Comparison of ENCODE assay signal across 8 mouse cellular contexts in genomic region chrX:134756434-134757292, GRCm38 (mm10). TPM values are rescaled to one million over a fixed set of nuclear protein-coding genes. Genes with fewer than 3 reads are reported as not detected.
DNase-seq lines count a peak whose midpoint lies in the region; ATAC-seq and TF ChIP-seq lines count a peak whose summit lies in the region.

Gene Armcx3 (plus strand): TSS chrX:134756595.

- DNase-seq in CD4-positive helper T cell, adult 2 months (ENCODE audit: low read depth, low spot score), result peak; percentile 74
- DNase-seq in liver, adult 2 months (ENCODE audit: extremely low read depth, low read depth, low spot score), result peak; percentile 58

- H3K27ac ChIP-seq in bone marrow macrophage, adult 2 months (ENCODE audit: insufficient read depth, low read depth, low read length), result peak within 1 kb of the TSS; percentile 12; the same call in 1 of the 2 replicates
- peak within 1 kb of the TSS; percentile 57 for H3K27ac ChIP-seq in embryonic fibroblast, embryonic 13.5 days (ENCODE audit: insufficient read depth, low read length)
- H3K27ac ChIP-seq in heart, embryonic 11.5 days (ENCODE audit: low read depth, low read length), result peak within 1 kb of the TSS; percentile 86
- peak within 1 kb of the TSS; percentile 84 for H3K27ac ChIP-seq in kidney, embryonic 15.5 days
- H3K27ac ChIP-seq in liver, adult 2 months (replicated peaks; ENCODE audit: insufficient read depth, low read depth, low read length), result peak within 1 kb of the TSS; percentile 70
- H3K27ac ChIP-seq in stomach, embryonic 16.5 days (ENCODE audit: low read length), result peak within 1 kb of the TSS; percentile 72

- no peaks in the 10 kb centered on the region for H3K36me3 ChIP-seq in heart, embryonic 11.5 days (ENCODE audit: control insufficient read depth, insufficient read depth, low read length)
- no peaks in the 10 kb centered on the region for H3K36me3 ChIP-seq in kidney, embryonic 15.5 days
- no peaks in the 10 kb centered on the region for H3K36me3 ChIP-seq in liver, adult 2 months (ENCODE audit: control insufficient read depth, insufficient read depth, low read length)
- H3K36me3 ChIP-seq in stomach, embryonic 16.5 days (ENCODE audit: control insufficient read depth, insufficient read depth, low read length), result no peaks in the 10 kb centered on the region

- no peak for TF ChIP-seq POLR2A in bone marrow macrophage, adult 2 months (IDR thresholded peaks at IDR 0.05; ENCODE audit: borderline replicate concordance, low read depth, low read length)
- peak; percentile 68 for TF ChIP-seq POLR2A in embryonic fibroblast, embryonic 13.5 days (IDR thresholded peaks at IDR 0.05; ENCODE audit: low read depth, low read length)
- TF ChIP-seq POLR2A in liver, adult 2 months (IDR thresholded peaks at IDR 0.05; ENCODE audit: extremely low read depth, insufficient read depth, low read length), result no peak

- H3K27me3 ChIP-seq in heart, embryonic 11.5 days (ENCODE audit: control insufficient read depth, insufficient read depth, low read length), result no peaks in the 10 kb centered on the region
- peaks cover 36% of the 10 kb centered on the region for H3K27me3 ChIP-seq in kidney, embryonic 15.5 days
- no peaks in the 10 kb centered on the region for H3K27me3 ChIP-seq in liver, adult 2 months (ENCODE audit: control insufficient read depth, insufficient read depth, low read length)
- H3K27me3 ChIP-seq in stomach, embryonic 16.5 days (ENCODE audit: control insufficient read depth, insufficient read depth, low read length), result no peaks in the 10 kb centered on the region; the same call in 1 of the 2 replicates

- 0 out of 2 replicates have a peak, but pooled peaks cover 3% of the 10 kb centered on the region for H3K4me1 ChIP-seq in bone marrow macrophage, adult 2 months (ENCODE audit: control insufficient read depth, insufficient read depth, low read length)
- H3K4me1 ChIP-seq in embryonic fibroblast, embryonic 13.5 days (ENCODE audit: control insufficient read depth, insufficient read depth, low read length), result 0 out of 2 replicates have a peak, but pooled peaks cover 3% of the 10 kb centered on the region
- peaks cover 6% of the 10 kb centered on the region; the same call in 1 of the 2 replicates for H3K4me1 ChIP-seq in heart, embryonic 11.5 days (ENCODE audit: control insufficient read depth, insufficient read depth, low read length)
- H3K4me1 ChIP-seq in kidney, embryonic 15.5 days, result peaks cover 6% of the 10 kb centered on the region
- H3K4me1 ChIP-seq in liver, adult 2 months (ENCODE audit: control insufficient read depth, insufficient read depth, low read length), result no peaks in the 10 kb centered on the region
- H3K4me1 ChIP-seq in stomach, embryonic 16.5 days (ENCODE audit: control insufficient read depth, insufficient read depth, low read length), result no peaks in the 10 kb centered on the region

- peak within 1 kb of the TSS; percentile 81 for H3K9ac ChIP-seq in heart, embryonic 11.5 days (ENCODE audit: low read depth, low read length)
- H3K9ac ChIP-seq in kidney, embryonic 15.5 days, result peak within 1 kb of the TSS; percentile 50
- peak within 1 kb of the TSS; percentile 92 for H3K9ac ChIP-seq in liver, adult 2 months (ENCODE audit: low read depth, low read length)
- H3K9ac ChIP-seq in stomach, embryonic 16.5 days (ENCODE audit: low read length), result peak within 1 kb of the TSS; percentile 72

- 18% methylated on average over 46 of the region's 46 CpGs for WGBS in heart, embryonic 11.5 days (ENCODE audit: insufficient replicate concordance)
- 27% methylated on average over 46 of the region's 46 CpGs for WGBS in kidney, embryonic 15.5 days
- under 1% methylated on average over 45 of the region's 46 CpGs for WGBS in liver, adult 2 months
- 18% methylated on average over 46 of the region's 46 CpGs for WGBS in stomach, embryonic 16.5 days

- peak within 1 kb of the TSS; percentile 61 for H3K4me2 ChIP-seq in heart, embryonic 11.5 days
- peak within 1 kb of the TSS; percentile 55 for H3K4me2 ChIP-seq in kidney, embryonic 15.5 days
- H3K4me2 ChIP-seq in stomach, embryonic 16.5 days (ENCODE audit: low read depth, low read length), result peak within 1 kb of the TSS; percentile 51

- TF ChIP-seq CTCF in bone marrow macrophage, adult 2 months (IDR thresholded peaks at IDR 0.05; ENCODE audit: low read depth, low read length), result no peak
- no peak for TF ChIP-seq CTCF in embryonic fibroblast, embryonic 13.5 days (IDR thresholded peaks at IDR 0.05; ENCODE audit: borderline replicate concordance, insufficient read depth, low read length)
- TF ChIP-seq CTCF in liver, adult 2 months (IDR thresholded peaks at IDR 0.05; ENCODE audit: low read depth, low read length), result no peak

- no peaks in the 10 kb centered on the region for H3K9me3 ChIP-seq in heart, embryonic 11.5 days (replicated peaks; ENCODE audit: control insufficient read depth, low read length)
- no peaks in the 10 kb centered on the region for H3K9me3 ChIP-seq in kidney, embryonic 15.5 days (replicated peaks)
- H3K9me3 ChIP-seq in stomach, embryonic 16.5 days (replicated peaks; ENCODE audit: control insufficient read depth, low read length), result no peaks in the 10 kb centered on the region

- peak within 1 kb of the TSS; percentile 90 for H3K4me3 ChIP-seq in bone marrow macrophage, adult 2 months (ENCODE audit: insufficient read depth, low read length)
- H3K4me3 ChIP-seq in embryonic fibroblast, embryonic 13.5 days (ENCODE audit: insufficient read depth, low read length), result peak within 1 kb of the TSS; percentile 93
- peak within 1 kb of the TSS; percentile 63 for H3K4me3 ChIP-seq in heart, embryonic 11.5 days (ENCODE audit: low read depth, low read length)
- H3K4me3 ChIP-seq in kidney, embryonic 15.5 days (replicated peaks), result peak within 1 kb of the TSS; percentile 62
- peak within 1 kb of the TSS; percentile 93 for H3K4me3 ChIP-seq in liver, adult 2 months (ENCODE audit: insufficient read depth, low read depth, low read length)
- H3K4me3 ChIP-seq in stomach, embryonic 16.5 days (replicated peaks; ENCODE audit: low read length), result peak within 1 kb of the TSS; percentile 57

- ATAC-seq in heart, embryonic 11.5 days (replicated peaks; ENCODE audit: insufficient number of reproducible peaks, low FRiP score, low TSS enrichment), result peak; percentile 89
- peak; percentile 93 for ATAC-seq in kidney, embryonic 15.5 days (replicated peaks; ENCODE audit: low FRiP score)
- ATAC-seq in monocyte, adult 5-6 weeks (replicated peaks; ENCODE audit: insufficient number of reproducible peaks, low FRiP score, low TSS enrichment, poor library complexity, severe bottlenecking), result peak; percentile 78
- ATAC-seq in stomach, embryonic 16.5 days (ENCODE audit: insufficient read depth, low FRiP score), result peak; percentile 94

- no peaks in the 10 kb centered on the region for H3K79me2 ChIP-seq in liver, adult 2 months (ENCODE audit: control insufficient read depth, insufficient read depth, low read length)

RNA-seq across cellular contexts. Expression of gene Armcx3, which starts in this region (rescaled TPM):
- 34.4 and 40.6 TPM in 2 replicates for polyA plus RNA-seq in bone marrow macrophage, adult 2 months (2012; ENCODE audit: insufficient read depth, insufficient read length, missing spikeins)
- polyA plus RNA-seq in embryonic fibroblast, embryonic 13.5 days (2011; ENCODE audit: insufficient read length, low read depth, missing spikeins), result 71.6 and 81.0 TPM in 2 replicates
- 82.0 and 94.0 TPM in 2 replicates for polyA plus RNA-seq in heart, embryonic 11.5 days (2014; fragmentation: Nextera tagmentation; extraction: Ambion mirVana)
- polyA plus RNA-seq in kidney, embryonic 15.5 days (2015; fragmentation: Nextera tagmentation; extraction: Ambion mirVana), result 61.5 and 63.5 TPM in 2 replicates
- total RNA-seq in liver, adult 2 months (2014; rRNA removed), result 8.7 and 10.6 TPM in 2 replicates
- polyA plus RNA-seq in liver, adult 2 months (2012; rRNA removed), result 1.4 and 2.3 TPM in 2 replicates
- total RNA-seq in monocyte, adult 5-6 weeks (2017), result 11.3 to 25.3 TPM (median 16.9 TPM) in 3 replicates
- 88.8 and 92.8 TPM in 2 replicates for polyA plus RNA-seq in stomach, embryonic 16.5 days (2015; fragmentation: Nextera tagmentation; extraction: Ambion mirVana)

Comparison
In these comparisons a context has a peak if more than half of its experiments do, and no peak if none do; other contexts are left out.
1. Peak in every context shown above with its lines: DNase-seq, ATAC-seq, H3K4me3 ChIP-seq and H3K27ac ChIP-seq.
2. RNA of gene Armcx3 (polyA plus RNA-seq): 88.8 to 92.8 TPM in stomach, embryonic 16.5 days, 82.0 to 94.0 TPM in heart, embryonic 11.5 days, 71.6 to 81.0 TPM in embryonic fibroblast, embryonic 13.5 days, 61.5 to 63.5 TPM in kidney, embryonic 15.5 days and 34.4 to 40.6 TPM in bone marrow macrophage, adult 2 months; 1.4 to 2.3 TPM in liver, adult 2 months; every median in the first group is over 10 times any median in the second.
3. H3K27ac ChIP-seq: peak in every context shown above with its lines; median percentile 86 in heart, embryonic 11.5 days; 84 in kidney, embryonic 15.5 days; 72 in stomach, embryonic 16.5 days; 70 in liver, adult 2 months; 57 in embryonic fibroblast, embryonic 13.5 days; 12 in bone marrow macrophage, adult 2 months.